Mouse (Mus musculus) heart, adult 2 months (tissue): ENCODE measurements at regions not wholly inside any gene's neighbourhood (a gene's known extent, or its start where the extent isn't known, plus 50 kb on each side); places are given as distances from the start of the nearest gene placed in this dataset.

Experiments used
- DNase-seq, 2 experiments: peaks; one replicate each; pipeline ENCODE4 v3.0.0; 2021
- H3K27ac ChIP-seq: fragments of 200-600 bp; 2 replicates; pipeline ENCODE4 v1.8.1; 2022
- H3K27me3 ChIP-seq: fragments of 200-500 bp; 2 replicates; pipeline ENCODE4 v1.6.1; 2012; ENCODE audit warnings: mild to moderate bottlenecking, low read length, inconsistent platforms, mixed read lengths; ENCODE audit not compliant: control insufficient read depth, insufficient read depth
- H3K36me3 ChIP-seq: fragments of 200-500 bp; 2 replicates; pipeline ENCODE4 v1.6.1; 2012; ENCODE audit warnings: low read length, inconsistent platforms; ENCODE audit not compliant: control insufficient read depth, insufficient read depth
- H3K4me1 ChIP-seq: fragments of 200-500 bp; 2 replicates; pipeline ENCODE4 v1.6.1; 2011; ENCODE audit warnings: low read length; ENCODE audit not compliant: control insufficient read depth, insufficient read depth
- H3K4me3 ChIP-seq: fragments of 200-600 bp; 2 replicates; pipeline ENCODE4 v1.8.1; 2022
- H3K79me2 ChIP-seq: fragments of 200-500 bp; replicated peaks from 2 replicates; pipeline ENCODE4 v1.6.1; 2012; ENCODE audit warnings: mild to moderate bottlenecking, inconsistent platforms, low read length, moderate library complexity, mixed read lengths; ENCODE audit not compliant: control insufficient read depth, insufficient read depth
- H3K9ac ChIP-seq: fragments of 200-500 bp; 2 replicates; pipeline ENCODE4 v1.6.1; 2012; ENCODE audit warnings: low read depth, mild to moderate bottlenecking, control low read depth, inconsistent platforms, low read length, mixed read lengths
- CTCF ChIP-seq: fragments of 200-600 bp; IDR thresholded peaks from 2 replicates; pipeline ENCODE4 v1.8.1; 2022; ENCODE audit warnings: antibody characterized with exemption, mild to moderate bottlenecking, moderate library complexity
- EP300 ChIP-seq: fragments of 200-500 bp; IDR thresholded peaks from 2 replicates; pipeline ENCODE4 v1.6.1; 2011; ENCODE audit warnings: low read depth, low read length, control low read depth; ENCODE audit not compliant: insufficient read depth
- POLR2A ChIP-seq: fragments of 200-500 bp; IDR thresholded peaks from 2 replicates; pipeline ENCODE4 v1.6.1; 2011; ENCODE audit warnings: mild to moderate bottlenecking, low read depth, low read length, control low read depth; ENCODE audit not compliant: insufficient read depth
- WGBS: fragments of 180-500 bp; shearing (Covaris S2); methylation state at CpG from one replicate; pipeline ENCODE4 v1.1.7; 2018; 5-methylcytosine and 5-hydroxymethylcytosine counted together
- intact Hi-C: fragments of 180-260 bp; cut with DNase I; formaldehyde crosslinking; loops from one replicate; pipeline ENCODE4 v1.15.1; 2025

- Histone ChIP-seq H3K9ac (no peak overlapping the region), H3K4me3 (no peak overlapping the region), H3K27ac (no peak overlapping the region), H3K79me2 (no peaks in the 10 kb centered on the region), H3K36me3 (no peaks in the 10 kb centered on the region), H3K4me1 (no peaks in the 10 kb centered on the region), H3K27me3 (no peaks in the 10 kb centered on the region)
- TF ChIP-seq POLR2A (no peak), EP300 (no peak)
- DNase-seq, result no peak
- intact Hi-C loops, result no loop called here
- WGBS, result 46% methylated on average over 4 of the region's 4 CpGs
These were observed 397.2 kb upstream of the Clnk start for GRCm38 (mm10) chr5:39273710-39274385.

DNA sequence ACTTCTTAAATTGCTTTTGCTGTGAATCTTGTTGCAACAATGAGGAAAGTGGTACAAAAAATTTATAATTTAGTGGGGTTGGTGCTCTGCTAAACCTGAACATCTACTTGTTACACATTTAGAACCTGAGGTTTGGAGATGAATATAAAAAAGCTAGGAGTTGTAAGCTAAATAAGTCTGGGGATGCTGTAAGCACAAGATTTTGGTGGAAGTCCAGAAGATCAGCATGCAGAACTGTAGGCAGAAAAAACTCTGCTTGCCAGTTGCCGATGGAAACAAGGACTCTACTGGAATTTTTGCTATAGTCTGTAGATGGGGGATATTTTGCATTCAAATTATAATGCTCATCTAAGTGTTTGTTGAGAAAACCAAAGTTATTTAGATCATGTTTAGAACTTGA, 390.5 kb upstream of the Clnk start:
- H3K27me3 ChIP-seq, result no peaks in the 10 kb centered on the region
- no peak for TF ChIP-seq EP300
- no peaks in the 10 kb centered on the region for H3K36me3 ChIP-seq
- intact Hi-C loops, result no loop called here
- no peak overlapping the region for H3K9ac ChIP-seq
- WGBS, result 86% methylated on average over 1 of the region's 1 CpGs
- H3K4me3 ChIP-seq, result no peak overlapping the region
- no peak overlapping the region for H3K27ac ChIP-seq
- H3K79me2 ChIP-seq, result no peaks in the 10 kb centered on the region
- H3K4me1 ChIP-seq, result no peaks in the 10 kb centered on the region
- no peak for DNase-seq

- Histone ChIP-seq H3K79me2 (no peaks in the 10 kb centered on the region), H3K36me3 (no peaks in the 10 kb centered on the region), H3K27ac (no peak overlapping the region), H3K9ac (no peak overlapping the region), H3K4me1 (no peaks in the 10 kb centered on the region), H3K27me3 (no peaks in the 10 kb centered on the region), H3K4me3 (no peak overlapping the region)
- intact Hi-C loops, result no loop called here
- WGBS, result 43% methylated on average over 1 of the region's 1 CpGs
- TF ChIP-seq EP300 (no peak), POLR2A (no peak), CTCF (no peak)
- DNase-seq, result no peak
These were observed 384.1 kb upstream of the Clnk start for GRCm38 (mm10) chr5:39260721-39261190.

DNA sequence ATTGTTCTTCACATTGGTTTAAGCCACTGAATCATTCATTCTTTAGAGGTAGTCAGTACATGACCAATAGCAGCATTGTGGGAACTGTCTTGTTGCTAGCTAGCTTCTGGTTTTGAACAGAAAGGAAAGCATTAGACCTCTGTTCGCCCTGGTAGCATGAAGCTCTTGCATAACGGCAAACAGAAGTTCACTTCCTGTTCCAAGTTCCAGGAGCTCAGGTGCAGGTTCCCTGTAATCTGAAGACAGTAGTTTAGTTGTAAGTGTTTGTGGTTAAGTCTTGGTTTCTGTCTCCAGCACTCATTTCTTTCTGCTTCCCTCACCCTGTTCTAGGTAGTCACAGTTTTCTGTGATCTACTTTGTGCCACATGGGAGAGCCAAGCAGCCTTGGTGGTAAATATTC, 381.1 kb upstream of the Clnk start:
- no peaks in the 10 kb centered on the region for H3K79me2 ChIP-seq
- no peak for DNase-seq
- H3K36me3 ChIP-seq, result no peaks in the 10 kb centered on the region
- H3K9ac ChIP-seq, result no peak overlapping the region
- WGBS, result 79% methylated on average over 2 of the region's 2 CpGs
- intact Hi-C loops, result no loop called here
- TF ChIP-seq POLR2A (no peak), EP300 (no peak), CTCF (no peak)
- H3K27me3 ChIP-seq, result no peaks in the 10 kb centered on the region
- H3K27ac ChIP-seq, result no peak overlapping the region
- no peaks in the 10 kb centered on the region for H3K4me1 ChIP-seq
- H3K4me3 ChIP-seq, result no peak overlapping the region

- no peaks in the 10 kb centered on the region for H3K4me1 ChIP-seq
- no peak overlapping the region for H3K4me3 ChIP-seq
- TF ChIP-seq CTCF (no peak), POLR2A (no peak), EP300 (no peak)
- intact Hi-C loops, result loop anchor here (5.0 kb wide), 1 partner anchor 35 kb away; no protein-coding TSS in a partner anchor
- no peaks in the 10 kb centered on the region for H3K79me2 ChIP-seq
- H3K27me3 ChIP-seq, result 0 out of 2 replicates have a peak, but pooled peaks cover 2% of the 10 kb centered on the region
- H3K27ac ChIP-seq, result no peak overlapping the region
- H3K9ac ChIP-seq, result no peak overlapping the region
- WGBS, result 25% methylated on average over 3 of the region's 3 CpGs
- no peak for DNase-seq
- no peaks in the 10 kb centered on the region for H3K36me3 ChIP-seq
These were observed 375.6 kb upstream of the Clnk start for GRCm38 (mm10) chr5:39252206-39252605.

DNA sequence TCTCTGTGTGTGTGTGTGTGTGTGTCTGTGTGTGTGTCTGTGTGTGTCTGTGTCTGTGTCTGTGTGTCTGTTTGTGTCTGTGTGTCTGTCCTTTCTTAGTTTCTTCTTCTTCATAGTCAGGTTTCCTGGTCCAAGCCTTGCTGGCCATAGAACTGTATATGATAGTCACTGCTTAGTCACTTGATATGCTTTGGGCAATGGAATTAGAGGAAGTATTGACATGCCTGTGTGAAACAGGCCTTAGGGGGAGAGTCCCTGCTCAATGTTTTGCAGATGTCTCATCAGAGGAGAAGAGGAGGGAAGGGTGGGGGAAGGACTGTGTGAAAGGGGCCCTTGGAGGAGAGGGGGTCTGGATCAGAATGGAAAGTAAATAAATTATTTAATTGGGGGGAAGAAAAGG, 374.4 kb upstream of the Clnk start:
- H3K9ac ChIP-seq, result no peak overlapping the region
- 0 out of 2 replicates have a peak, but pooled peaks cover 2% of the 10 kb centered on the region for H3K27me3 ChIP-seq
- TF ChIP-seq EP300 (no peak), POLR2A (no peak), CTCF (no peak)
- no peak for DNase-seq
- no peak overlapping the region for H3K4me3 ChIP-seq
- no peaks in the 10 kb centered on the region for H3K79me2 ChIP-seq
- H3K27ac ChIP-seq, result no peak overlapping the region
- intact Hi-C loops, result loop anchor here (5.0 kb wide), 1 partner anchor 34 kb away; no protein-coding TSS in a partner anchor
- no peaks in the 10 kb centered on the region for H3K36me3 ChIP-seq
- no peaks in the 10 kb centered on the region for H3K4me1 ChIP-seq
